Mouse (Mus musculus) CH12.LX (cell line): Measurements from ENCODE around the gene Asic2. TPM values are rescaled to one million over a fixed set of nuclear protein-coding genes. Genes with fewer than 3 reads are reported as not detected.

Experiments
- DNase-seq: peaks from one replicate; pipeline ENCODE4 v3.0.0-alpha.2; 2013; ENCODE audit errors: extremely low read depth
- H3K27ac ChIP-seq: 2 replicates; pipeline ENCODE4 v1.5.1; 2012; ENCODE audit warnings: low read depth, mild to moderate bottlenecking, control low read depth, moderate library complexity; ENCODE audit not compliant: insufficient read depth
- H3K27me3 ChIP-seq: replicated peaks from 2 replicates; pipeline ENCODE3; 2012; ENCODE audit warnings: inconsistent platforms
- H3K36me3 ChIP-seq, 2 experiments: replicated peaks in 1 of 2; 2 replicates each; pipeline versions ENCODE3 to v1.6.1; 2012; ENCODE audit warnings: inconsistent platforms in 1 of 2, low read length in 1 of 2, mild to moderate bottlenecking in 1 of 2, mixed read lengths in 1 of 2, moderate library complexity in 1 of 2; ENCODE audit not compliant: control insufficient read depth in 1 of 2, insufficient read depth in 1 of 2
- H3K4me1 ChIP-seq, 2 experiments: 2 replicates each; pipeline ENCODE4 v1.6.1; 2012; ENCODE audit warnings: inconsistent platforms in 1 of 2, moderate library complexity in 1 of 2; ENCODE audit not compliant: insufficient read depth in 2 of 2, control insufficient read depth in 1 of 2
- H3K4me2 ChIP-seq: 2 replicates; pipeline ENCODE4 v1.6.1; 2012; ENCODE audit warnings: low read depth, mild to moderate bottlenecking, control low read depth; ENCODE audit not compliant: poor library complexity, insufficient read depth, severe bottlenecking
- H3K4me3 ChIP-seq, 3 experiments: fragments of 150-350 bp in 1 of 3; sonication (generic) in 1 of 3; replicated peaks in 1 of 3; 2 replicates each; pipeline versions ENCODE3 to v1.5.1; 2011 to 2012; ENCODE audit warnings: low read depth in 2 of 3, low read length in 2 of 3, mild to moderate bottlenecking in 2 of 3, moderate library complexity in 2 of 3, control low read depth in 1 of 3, improper control_type of control experiment in 1 of 3, inconsistent platforms in 1 of 3, mixed read lengths in 1 of 3; ENCODE audit not compliant: poor library complexity in 1 of 3
- H3K79me2 ChIP-seq: replicated peaks from 2 replicates; pipeline ENCODE4 v1.6.1; 2012; ENCODE audit warnings: mild to moderate bottlenecking, moderate library complexity; ENCODE audit not compliant: control insufficient read depth, poor library complexity, insufficient read depth, severe bottlenecking; ENCODE audit errors: extremely low read depth
- H3K9ac ChIP-seq: 2 replicates; pipeline ENCODE4 v1.6.1; 2012; ENCODE audit warnings: low read depth, mild to moderate bottlenecking, control low read depth, moderate library complexity; ENCODE audit not compliant: insufficient read depth
- H3K9me3 ChIP-seq: replicated peaks from 2 replicates; pipeline ENCODE3; 2012; ENCODE audit warnings: low read length, inconsistent platforms, mixed read lengths
- BHLHE40 ChIP-seq: IDR thresholded peaks from 2 replicates; pipeline ENCODE4 v1.6.1; 2011; ENCODE audit warnings: mild to moderate bottlenecking, low read depth, low read length, improper control_type of control experiment
- CHD1 ChIP-seq: IDR thresholded peaks from 2 replicates; pipeline ENCODE4 v1.6.1; 2012; ENCODE audit warnings: low read depth, low read length, improper control_type of control experiment, inconsistent platforms
- CHD2 ChIP-seq: IDR thresholded peaks from 2 replicates; pipeline ENCODE4 v1.6.1; 2011; ENCODE audit warnings: low read length, improper control_type of control experiment
- CTCF ChIP-seq, 2 experiments: IDR thresholded peaks in 1 of 2; conservative IDR thresholded peaks in 1 of 2; 2 replicates each; pipeline ENCODE4 v1.5.1; 2011 to 2012; ENCODE audit warnings: low read depth in 2 of 2, low read length in 2 of 2, improper control_type of control experiment in 1 of 2, inconsistent platforms in 1 of 2, mild to moderate bottlenecking in 1 of 2, moderate library complexity in 1 of 2
- E2F4 ChIP-seq: IDR thresholded peaks from 2 replicates; pipeline ENCODE4 v1.6.1; 2011; ENCODE audit warnings: low read depth, low read length, improper control_type of control experiment; ENCODE audit not compliant: insufficient replicate concordance
- ETS1 ChIP-seq: conservative IDR thresholded peaks from 2 replicates; pipeline ENCODE4 v1.6.1; 2012; ENCODE audit warnings: low read depth, mild to moderate bottlenecking, inconsistent platforms, low read length, improper control_type of control experiment, moderate library complexity
- HCFC1 ChIP-seq: IDR thresholded peaks from 2 replicates; pipeline ENCODE4 v1.6.1; 2012; ENCODE audit warnings: low read depth, mild to moderate bottlenecking, inconsistent platforms, low read length, improper control_type of control experiment
- IRF4 ChIP-seq: IDR thresholded peaks from 2 replicates; pipeline ENCODE4 v1.6.1; 2014; ENCODE audit warnings: low read depth, mild to moderate bottlenecking, inconsistent platforms, low read length, improper control_type of control experiment
- JUN ChIP-seq: IDR thresholded peaks from 2 replicates; pipeline ENCODE4 v1.6.1; 2011; ENCODE audit warnings: low read depth, mild to moderate bottlenecking, low read length, improper control_type of control experiment, moderate library complexity; ENCODE audit not compliant: insufficient read depth
- JUND ChIP-seq: conservative IDR thresholded peaks from 2 replicates; pipeline ENCODE4 v1.6.1; 2011; ENCODE audit warnings: low read depth, low read length, improper control_type of control experiment
- KAT2A ChIP-seq: IDR thresholded peaks from 2 replicates; pipeline ENCODE4 v1.6.1; 2012; ENCODE audit warnings: low read length, improper control_type of control experiment, inconsistent platforms; ENCODE audit not compliant: insufficient replicate concordance
- MAFK ChIP-seq: IDR thresholded peaks from 2 replicates; pipeline ENCODE4 v1.6.1; 2011; ENCODE audit warnings: low read length, improper control_type of control experiment; ENCODE audit not compliant: insufficient replicate concordance
- MEF2A ChIP-seq: IDR thresholded peaks from 2 replicates; pipeline ENCODE4 v1.6.1; 2014; ENCODE audit warnings: low read depth, mild to moderate bottlenecking, inconsistent platforms, low read length, improper control_type of control experiment, borderline replicate concordance
- MXI1 ChIP-seq: IDR thresholded peaks from 2 replicates; pipeline ENCODE4 v1.6.1; 2011; ENCODE audit warnings: mild to moderate bottlenecking, low read depth, low read length, improper control_type of control experiment
- PAX5 ChIP-seq: IDR thresholded peaks from 2 replicates; pipeline ENCODE4 v1.6.1; 2012; ENCODE audit warnings: low read length, inconsistent platforms, mixed read lengths
- POLR2A ChIP-seq: IDR thresholded peaks from 2 replicates; pipeline ENCODE4 v1.6.1; 2011; ENCODE audit warnings: low read depth, mild to moderate bottlenecking, improper control_type of control experiment, low read length
- RAD21 ChIP-seq: IDR thresholded peaks from 2 replicates; pipeline ENCODE4 v1.6.1; 2011; ENCODE audit warnings: low read depth, mild to moderate bottlenecking, low read length, improper control_type of control experiment, moderate library complexity
- RCOR1 ChIP-seq: conservative IDR thresholded peaks from 2 replicates; pipeline ENCODE4 v1.6.1; 2012; ENCODE audit warnings: low read depth, mild to moderate bottlenecking, inconsistent platforms, low read length, improper control_type of control experiment
- SMC3 ChIP-seq: IDR thresholded peaks from 2 replicates; pipeline ENCODE4 v1.6.1; 2011; ENCODE audit warnings: low read depth, low read length, improper control_type of control experiment
- TBP ChIP-seq: conservative IDR thresholded peaks from 2 replicates; pipeline ENCODE4 v1.6.1; 2011; ENCODE audit warnings: low read depth, low read length, improper control_type of control experiment
- TCF12 ChIP-seq: IDR thresholded peaks from 2 replicates; pipeline ENCODE4 v1.6.1; 2014; ENCODE audit warnings: low read depth, mild to moderate bottlenecking, inconsistent platforms, low read length, improper control_type of control experiment
- UBTF ChIP-seq: IDR thresholded peaks from 2 replicates; pipeline ENCODE4 v1.6.1; 2012; ENCODE audit warnings: low read depth, mild to moderate bottlenecking, inconsistent platforms, low read length, improper control_type of control experiment, moderate library complexity
- USF1 ChIP-seq: IDR thresholded peaks from 2 replicates; pipeline ENCODE4 v1.6.1; 2014; ENCODE audit warnings: low read depth, mild to moderate bottlenecking, inconsistent platforms, low read length, improper control_type of control experiment
- ZC3H11A ChIP-seq: IDR thresholded peaks from 2 replicates; pipeline ENCODE4 v1.6.1; 2012; ENCODE audit warnings: low read depth, mild to moderate bottlenecking, inconsistent platforms, low read length, improper control_type of control experiment
- ZMIZ1 ChIP-seq: IDR thresholded peaks from 2 replicates; pipeline ENCODE4 v1.6.1; 2012; ENCODE audit warnings: low read depth, mild to moderate bottlenecking, inconsistent platforms, low read length, improper control_type of control experiment
- ZNF384 ChIP-seq: IDR thresholded peaks from 2 replicates; pipeline ENCODE4 v1.6.1; 2012; ENCODE audit warnings: low read depth, low read length, improper control_type of control experiment, inconsistent platforms
- dilution Hi-C: fragments of 300-500 bp; cut with MboI; formaldehyde crosslinking; loops from 2 replicates; pipeline ENCODE4 v1.14.3; 2020; ENCODE audit warnings: low sequenced_read_pairs; ENCODE audit not compliant: extremely low pct_unique_long_range_greater_than_20kb, extremely low pct_ligation_motif_present
- in situ Hi-C: fragments of 300-500 bp; cut with MboI; formaldehyde crosslinking; loops from 3 replicates; pipeline ENCODE4 v1.14.3; 2019; ENCODE audit warnings: low sequenced_read_pairs, low pct_ligation_motif_present, low pct_unique_long_range_greater_than_20kb, mixed read lengths
- polyA plus RNA-seq: library from polyadenylated mRNA; unstranded; fragments of >175 nt; gene quantifications from 2 replicates; pipeline ENCODE4 v1.2.1, GENCODE M21; 2012; ENCODE audit warnings: low read depth; ENCODE audit not compliant: insufficient read length
- total RNA-seq, 2 experiments: library from RNA; depleted of rRNA; stranded (reverse); fragments of 300-350 nt in 1 of 2; fragments of >200 nt in 1 of 2; gene quantifications; 2 replicates each; pipeline ENCODE4 v1.2.3; 2012 to 2014

The Asic2 gene
- total and polyA plus RNA-seq, 3 experiments: not detected

DNA sequence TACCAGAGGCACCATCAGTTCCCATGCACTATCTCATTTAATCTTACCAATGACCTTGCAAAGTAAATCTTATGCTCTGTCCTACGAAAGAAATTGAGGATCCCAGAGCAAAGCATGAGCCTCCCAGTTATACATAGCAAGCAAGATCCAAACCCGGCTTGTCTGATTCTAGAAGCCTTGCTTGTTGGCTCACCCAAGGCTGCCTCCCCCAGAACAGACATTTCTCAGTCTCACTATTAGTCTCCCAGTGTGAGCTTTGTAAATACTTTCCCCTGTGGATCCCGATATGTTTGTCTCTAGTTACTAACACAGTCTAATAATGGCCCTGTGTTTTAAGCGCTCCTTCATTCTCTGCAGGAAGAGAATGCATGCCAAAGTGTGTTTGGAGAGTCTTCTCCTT, 446.4 kb downstream of the Asic2 start:
- DNase-seq: no peak
- in situ Hi-C loops: loop anchor here (25.0 kb wide), 1 partner anchor 610 kb away; no protein-coding TSS in a partner anchor
- dilution Hi-C loops: no loop called here
- Histone ChIP-seq H3K4me3 (no peak overlapping the region), H3K9ac (no peak overlapping the region), H3K27ac (no peak overlapping the region), H3K36me3 (no peaks in the 10 kb centered on the region), H3K4me1 (no peaks in the 10 kb centered on the region), H3K4me2 (no peak overlapping the region), H3K9me3 (no peaks in the 10 kb centered on the region), H3K79me2 (no peaks in the 10 kb centered on the region), H3K27me3 (peaks cover 90% of the 10 kb centered on the region)
- TF ChIP-seq SMC3 (no peak), USF1 (no peak), MAFK (no peak), BHLHE40 (no peak), PAX5 (no peak), ZC3H11A (no peak), E2F4 (no peak)

DNA sequence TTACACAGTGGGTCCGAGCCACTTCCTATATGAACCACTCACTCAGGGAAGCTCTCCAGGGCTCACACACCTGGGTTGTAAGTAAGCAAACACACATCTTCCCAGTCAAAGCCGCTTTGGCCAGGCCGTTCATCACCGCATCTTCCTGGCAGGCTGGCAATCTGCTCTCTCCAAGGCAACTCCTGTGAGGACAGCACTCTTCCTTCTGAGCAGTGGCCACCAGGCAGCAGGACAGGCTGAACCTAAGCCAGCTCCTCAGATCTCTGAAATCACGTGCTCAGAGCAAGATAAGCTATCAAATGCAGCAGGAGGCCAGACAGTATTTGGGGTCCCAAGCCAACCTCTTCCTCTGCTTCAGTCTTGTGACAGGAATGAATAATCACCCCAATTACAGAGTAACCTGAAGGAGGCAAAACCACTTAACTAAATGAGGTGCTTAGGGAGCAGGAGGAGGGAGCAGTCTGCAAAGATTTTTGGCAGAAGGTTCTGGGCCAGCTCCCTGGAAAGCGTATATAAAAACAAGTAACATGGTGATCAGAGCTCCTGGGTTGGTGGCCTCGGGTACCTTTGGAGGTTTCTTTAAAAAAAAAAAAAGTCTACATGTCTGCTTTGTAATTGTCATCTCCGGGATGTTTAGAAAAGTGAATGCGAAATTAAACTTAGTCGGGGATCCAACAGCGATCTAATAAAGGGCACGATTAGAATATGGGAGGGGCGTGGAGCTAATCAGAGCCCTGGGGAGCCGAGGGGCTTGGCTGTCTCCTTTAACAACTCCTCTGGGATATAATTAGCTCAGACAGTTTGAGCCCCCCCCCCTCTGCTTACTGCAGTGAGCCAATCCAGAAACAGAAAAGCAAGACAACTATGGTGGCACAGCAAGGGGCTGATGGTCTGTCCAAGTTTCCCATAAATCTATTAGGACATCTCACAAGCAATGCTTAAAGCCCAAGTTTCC, 450.0 kb downstream of the Asic2 start:
- Histone ChIP-seq H3K9ac (no peak overlapping the region), H3K4me2 (no peak overlapping the region), H3K9me3 (no peaks in the 10 kb centered on the region), H3K27me3 (peaks cover 92% of the 10 kb centered on the region), H3K36me3 (no peaks in the 10 kb centered on the region), H3K4me1 (peaks cover 0 to 9% of the 10 kb centered on the region in 2 experiments; a peak in 2 of 4 replicates), H3K27ac (no peak overlapping the region), H3K4me3 (no peak overlapping the region), H3K79me2 (no peaks in the 10 kb centered on the region)
- in situ Hi-C loops (loop anchor here (25.0 kb wide), 1 partner anchor 606 kb away; no protein-coding TSS in a partner anchor), dilution Hi-C loops (no loop called here)
- DNase-seq: no peak
- no peak for TF ChIP-seq CHD1
- no peak for TF ChIP-seq HCFC1
- TF ChIP-seq POLR2A: no peak
- TF ChIP-seq RAD21: no peak
- TF ChIP-seq ZNF384: no peak
- TF ChIP-seq TCF12: no peak
- TF ChIP-seq RCOR1: no peak
- no peak for TF ChIP-seq ZMIZ1
- no peak for TF ChIP-seq KAT2A
- TF ChIP-seq CTCF (conservative IDR thresholded peaks at IDR 0.05 in 1 of 2, IDR thresholded peaks at IDR 0.05 in 1 of 2; ENCODE audit: low read depth in 2 of 2, low read length in 2 of 2): no peak
- no peak for TF ChIP-seq CHD2
- no peak for TF ChIP-seq TBP
- no peak for TF ChIP-seq JUN
- TF ChIP-seq IRF4: no peak
- no peak for TF ChIP-seq JUND
- no peak for TF ChIP-seq ZC3H11A
- no peak for TF ChIP-seq ETS1
- TF ChIP-seq MEF2A: no peak
- no peak for TF ChIP-seq MXI1
- TF ChIP-seq UBTF: no peak
